Mouse (Mus musculus) neural tube, embryonic 10.5 days (tissue): ENCODE results near the gene Nos3.
A peak's percentile ranks its signal among the peaks of the same experiment; 100 is the strongest.
"Not testable (repeated sequence)": the region's sequence is repeated elsewhere in the genome, so short reads cannot be mapped to it uniquely, and the experiment has no call there.

Experiments
- DNase-seq: peaks from one replicate; pipeline ENCODE4 v3.0.0-alpha.2; 2017; ENCODE audit warnings: low spot score; ENCODE audit errors: extremely low spot score

Gene Nos3

GRCm38 (mm10) chr5:24374666-24375328 lies 10.2 kb downstream of the Nos3 start:
- no peak for DNase-seq

GRCm38 (mm10) chr5:24378700-24379099 lies 14.1 kb downstream of the Nos3 start:
- DNase-seq, result no peak

GRCm38 (mm10) chr5:24379501-24379900 lies 14.9 kb downstream of the Nos3 start:
- DNase-seq, result no peak

- DNase-seq, result no peak
These were observed 15.9 kb downstream of the Nos3 start for GRCm38 (mm10) chr5:24380499-24380898.

GRCm38 (mm10) chr5:24381486-24381885 lies 16.9 kb downstream of the Nos3 start:
- DNase-seq, result no peak

- DNase-seq, result no peak
These were observed 17.4 kb downstream of the Nos3 start for GRCm38 (mm10) chr5:24381988-24382387.

- DNase-seq, result peak; percentile 95
These were observed 18.6 kb downstream of the Nos3 start for GRCm38 (mm10) chr5:24383026-24383859.

GRCm38 (mm10) chr5:24384407-24384806 lies 19.8 kb downstream of the Nos3 start:
- no peak for DNase-seq

GRCm38 (mm10) chr5:24385374-24385773 lies 20.8 kb downstream of the Nos3 start:
- no peak for DNase-seq

GRCm38 (mm10) chr5:24385887-24386550 lies 21.4 kb downstream of the Nos3 start:
- no peak for DNase-seq

GRCm38 (mm10) chr5:24387264-24388241 lies 22.9 kb downstream of the Nos3 start:
- peak; percentile 73 for DNase-seq

GRCm38 (mm10) chr5:24388246-24388915 lies 23.8 kb downstream of the Nos3 start:
- no peak for DNase-seq

GRCm38 (mm10) chr5:24389011-24389657 lies 24.5 kb downstream of the Nos3 start:
- peak; percentile 26 for DNase-seq

GRCm38 (mm10) chr5:24389658-24390020 lies 25.0 kb downstream of the Nos3 start:
- no peak for DNase-seq

GRCm38 (mm10) chr5:24391864-24392263 lies 27.3 kb downstream of the Nos3 start, which contains the start of gene Atg9b:
Atg9b (minus strand) TSS chr5:24392143.
- no peak for DNase-seq

GRCm38 (mm10) chr5:24392724-24393123 lies 28.1 kb downstream of the Nos3 start:
- no peak for DNase-seq

- peak; percentile 82 for DNase-seq
These were observed 28.9 kb downstream of the Nos3 start, which contains the start of gene Abcb8 for GRCm38 (mm10) chr5:24393392-24393997. Abcb8 (plus strand) TSS chr5:24393663.

GRCm38 (mm10) chr5:24394165-24394894 lies 29.7 kb downstream of the Nos3 start:
- DNase-seq, result peak; percentile 96

- DNase-seq, result not testable (repeated sequence)
These were observed 31.6 kb downstream of the Nos3 start for GRCm38 (mm10) chr5:24396254-24396653.
